15 mouse cellular contexts compared by ENCODE assay signal in genomic region chr14:54428421-54428820, GRCm38 (mm10).
"Had no signal": no experiment of that assay in that cellular context is flagged by ENCODE, and none has a peak within 500 bp of the region (broad histone marks: within the 10 kb centered on the region; RNA-seq: fewer than 3 reads in every experiment).

No protein-coding gene starts in this region.

- H3K9ac ChIP-seq: kidney, embryonic 15.5 days; limb, embryonic 12.5 days; liver, embryonic 15.5 days; neural tube, embryonic 15.5 days had no signal

- ATAC-seq: intestine, embryonic 16.5 days; lung, postnatal 0 days had no signal

- H3K27me3 ChIP-seq: kidney, embryonic 15.5 days; limb, embryonic 12.5 days had no signal

- H3K9me3 ChIP-seq: kidney, embryonic 15.5 days; liver, embryonic 15.5 days; midbrain, embryonic 10.5 days; neural tube, embryonic 15.5 days had no signal

- DNase-seq: kidney, adult 2 months; kidney, postnatal 14 days; lung, postnatal 4 days; midbrain, embryonic 14.5 days; right cerebral cortex, adult 18-20 months; right cerebral cortex, postnatal 25 days; thymus, adult 18-20 months; thymus, postnatal 14 days had no signal

- H3K27ac ChIP-seq: limb, embryonic 12.5 days; midbrain, embryonic 10.5 days had no signal
